Mouse (Mus musculus) kidney, embryonic 16.5 days (tissue): ENCODE results near the gene Mgat5b. TPM values are rescaled to one million over a fixed set of nuclear protein-coding genes. Genes with fewer than 3 reads are reported as not detected.
"Not testable (repeated sequence)": the region's sequence is repeated elsewhere in the genome, so short reads cannot be mapped to it uniquely, and the experiment has no call there.

Source experiments
- ATAC-seq: fragments of 200-750 bp; cut with Nextera tagmentation; 2 replicates; pipeline ENCODE4 v1.8.0; 2017; ENCODE audit warnings: moderate TSS enrichment; ENCODE audit not compliant: low FRiP score, low TSS enrichment
- H3K27ac ChIP-seq: fragments of 300-500 bp; sonication (generic); 2 replicates; pipeline ENCODE4 v1.5.1; 2014; ENCODE audit warnings: low read length
- H3K27me3 ChIP-seq: fragments of 300-500 bp; sonication (generic); 2 replicates; pipeline ENCODE4 v1.6.1; 2014; ENCODE audit warnings: low read length, control low read depth, mixed read lengths; ENCODE audit not compliant: insufficient read depth
- H3K36me3 ChIP-seq: fragments of 300-500 bp; sonication (generic); 2 replicates; pipeline ENCODE4 v1.6.1; 2014; ENCODE audit warnings: low read length, control low read depth, mixed read lengths; ENCODE audit not compliant: insufficient read depth
- H3K4me1 ChIP-seq: fragments of 300-500 bp; sonication (generic); 2 replicates; pipeline ENCODE4 v1.6.1; 2014; ENCODE audit warnings: low read length, control low read depth, mixed read lengths; ENCODE audit not compliant: insufficient read depth
- H3K4me2 ChIP-seq: fragments of 300-500 bp; sonication (generic); replicated peaks from 2 replicates; pipeline ENCODE4 v1.6.1; 2014; ENCODE audit warnings: low read depth, low read length
- H3K4me3 ChIP-seq: fragments of 300-500 bp; sonication (generic); 2 replicates; pipeline ENCODE4 v1.5.1; 2014; ENCODE audit warnings: mild to moderate bottlenecking, low read length
- H3K9ac ChIP-seq: fragments of 300-500 bp; sonication (generic); replicated peaks from 2 replicates; pipeline ENCODE4 v1.6.1; 2014; ENCODE audit warnings: low read length
- H3K9me3 ChIP-seq: fragments of 300-500 bp; sonication (generic); 2 replicates; pipeline ENCODE4 v1.6.1; 2016; ENCODE audit warnings: low read length, control low read depth
- WGBS: fragments of 180-500 bp; shearing (Covaris S2); extraction: QIAGEN DNeasy Blood & Tissue Kit; methylation state at CpG from one replicate; pipeline ENCODE4 v1.1.7; 2014; 5-methylcytosine and 5-hydroxymethylcytosine counted together
- polyA plus RNA-seq: library from polyadenylated mRNA; unstranded; fragments of >200 nt; fragmentation: Nextera tagmentation; extraction: Ambion mirVana; gene quantifications from 2 replicates; pipeline ENCODE4 v1.2.1, GENCODE M21; 2015

Gene Mgat5b
- polyA plus RNA-seq, 1 experiment from 2014 or later = 0.21 TPM

- ATAC-seq = peak; percentile 74
- Histone ChIP-seq H3K9me3 (no peaks in the 10 kb centered on the region), H3K9ac (peak overlapping the region; percentile 32), H3K4me3 (peak overlapping the region; percentile 36), H3K4me1 (peaks cover 8% of the 10 kb centered on the region), H3K27ac (no peak overlapping the region), H3K4me2 (peak overlapping the region; percentile 56), H3K27me3 (no peaks in the 10 kb centered on the region), H3K36me3 (no peaks in the 10 kb centered on the region)
- 2% methylated on average over 26 of the region's 28 CpGs for WGBS
Observed at GRCm38 (mm10) chr11:116885275-116886151, 33.1 kb upstream of the Mgat5b start.

DNA sequence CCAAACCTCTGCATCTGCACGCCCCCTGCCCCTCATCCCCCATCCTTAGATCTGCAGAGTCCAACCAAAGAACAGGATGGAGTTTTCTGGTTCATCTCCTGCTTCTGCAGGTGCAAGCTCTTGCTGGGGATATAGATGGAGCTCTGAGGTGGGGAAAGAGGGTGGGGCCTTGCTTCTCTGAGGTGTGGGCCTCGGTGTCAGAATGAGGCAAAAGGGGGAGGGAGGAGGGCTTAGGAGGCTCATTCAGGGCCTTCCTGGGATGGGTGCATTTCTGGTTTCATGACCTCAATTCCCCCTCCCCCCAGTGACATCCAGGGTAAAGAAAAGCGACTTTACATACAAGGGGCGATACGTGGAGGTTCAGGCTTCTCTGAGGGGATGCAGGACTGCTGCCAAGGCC lies 31.5 kb upstream of the Mgat5b start:
- WGBS = 72% methylated on average over 5 of the region's 5 CpGs
- no peak overlapping the region for H3K9ac ChIP-seq
- H3K9me3 ChIP-seq = no peaks in the 10 kb centered on the region
- no peaks in the 10 kb centered on the region for H3K27me3 ChIP-seq
- no peaks in the 10 kb centered on the region for H3K36me3 ChIP-seq
- peaks cover 8% of the 10 kb centered on the region for H3K4me1 ChIP-seq
- ATAC-seq = no peak
- no peak overlapping the region for H3K27ac ChIP-seq
- no peak overlapping the region for H3K4me2 ChIP-seq
- H3K4me3 ChIP-seq = no peak overlapping the region

DNA sequence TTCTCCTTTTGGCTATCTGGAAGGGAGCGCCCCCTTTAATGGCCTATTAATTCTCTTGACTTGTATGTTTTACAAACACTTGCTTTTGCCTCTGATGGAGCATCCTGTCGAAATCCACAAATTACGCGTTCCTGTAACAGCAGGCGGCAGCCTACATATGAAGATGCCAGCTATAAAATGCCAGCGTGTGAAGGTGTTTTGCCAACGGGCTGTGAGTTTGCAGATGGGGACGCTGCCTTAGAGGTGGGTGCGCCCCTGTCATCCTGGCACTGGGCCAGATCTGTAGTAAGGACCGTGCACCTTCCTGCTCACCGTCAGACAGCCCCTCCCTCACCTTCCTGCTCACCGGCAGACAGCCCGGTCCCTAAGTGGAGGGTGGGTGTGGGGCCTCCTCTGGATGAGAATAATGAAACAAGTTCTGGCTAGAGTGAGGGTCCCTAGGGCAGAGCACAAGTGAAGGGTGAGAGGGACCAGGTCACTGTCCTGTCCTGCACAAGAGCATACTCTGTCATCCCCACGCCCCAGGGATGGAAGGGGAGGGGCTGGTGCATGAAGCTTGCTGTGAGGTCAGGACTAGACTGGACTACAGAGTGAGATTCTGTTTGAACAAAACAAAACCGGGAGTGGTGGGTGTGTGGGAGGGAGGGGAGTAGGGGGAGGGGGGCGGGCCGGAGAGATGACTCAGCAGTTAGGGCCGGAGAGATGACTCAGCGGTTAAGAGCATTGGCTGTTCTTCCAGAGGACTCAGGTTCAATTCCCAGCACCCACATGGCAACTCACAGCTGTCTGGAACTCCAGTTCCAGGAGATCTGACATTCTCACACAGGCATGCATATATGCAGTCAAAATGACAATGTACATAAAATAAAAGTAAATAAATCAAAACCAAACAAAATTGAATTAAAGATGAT lies 24.9 kb upstream of the Mgat5b start:
- ATAC-seq = 0 out of 2 replicates have a peak, but pooled peaks have one; percentile 15

GRCm38 (mm10) chr11:116895402-116895801 lies 23.3 kb upstream of the Mgat5b start:
- WGBS = 83% methylated on average over 3 of the region's 3 CpGs
- Histone ChIP-seq H3K9ac (no peak overlapping the region), H3K27me3 (0 out of 2 replicates have a peak, but pooled peaks cover 2% of the 10 kb centered on the region), H3K4me1 (peaks cover 4% of the 10 kb centered on the region; the same call in 1 of the 2 replicates), H3K9me3 (no peaks in the 10 kb centered on the region), H3K4me2 (no peak overlapping the region), H3K4me3 (no peak overlapping the region), H3K36me3 (no peaks in the 10 kb centered on the region), H3K27ac (no peak overlapping the region)
- no peak for ATAC-seq

More for the DNA sequence above, 24.9 kb upstream of the Mgat5b start:
- Histone ChIP-seq H3K4me1 (peaks cover 4% of the 10 kb centered on the region; the same call in 1 of the 2 replicates), H3K4me3 (no peak overlapping the region), H3K27ac (no peak overlapping the region), H3K9ac (no peak overlapping the region), H3K27me3 (0 out of 2 replicates have a peak, but pooled peaks cover 2% of the 10 kb centered on the region), H3K9me3 (no peaks in the 10 kb centered on the region), H3K36me3 (no peaks in the 10 kb centered on the region), H3K4me2 (no peak overlapping the region)
- 45% methylated on average over 19 of the region's 19 CpGs for WGBS

GRCm38 (mm10) chr11:116899247-116899646 lies 19.4 kb upstream of the Mgat5b start:
- Histone ChIP-seq H3K36me3 (no peaks in the 10 kb centered on the region), H3K4me1 (no peaks in the 10 kb centered on the region), H3K9me3 (no peaks in the 10 kb centered on the region), H3K4me2 (no peak overlapping the region), H3K27me3 (0 out of 2 replicates have a peak, but pooled peaks cover 5% of the 10 kb centered on the region), H3K9ac (no peak overlapping the region), H3K4me3 (no peak overlapping the region), H3K27ac (no peak overlapping the region)
- ATAC-seq = no peak
- WGBS = 93% methylated on average over 12 of the region's 12 CpGs

DNA sequence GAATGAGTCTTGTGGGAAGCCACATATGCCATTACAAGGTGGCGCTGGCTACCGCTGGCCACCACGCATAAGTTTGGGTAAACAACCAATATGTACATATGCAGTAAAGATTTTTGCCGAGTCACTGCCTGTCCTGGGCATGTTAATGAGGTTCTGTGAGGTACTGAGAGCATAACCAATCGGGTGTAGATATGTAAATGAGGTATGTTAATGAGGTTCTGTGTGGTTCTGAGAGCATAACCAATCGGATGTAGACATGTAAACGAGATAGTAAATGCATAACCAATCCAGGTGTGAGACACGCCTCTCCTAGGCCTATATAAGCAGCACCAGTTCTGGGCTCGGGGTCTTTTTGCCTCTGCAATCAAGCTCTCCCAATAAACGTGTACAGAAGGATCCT lies 16.1 kb upstream of the Mgat5b start:
- not testable (repeated sequence) for H3K27ac ChIP-seq, ATAC-seq, H3K36me3 ChIP-seq, H3K9me3 ChIP-seq, H3K9ac ChIP-seq, H3K4me3 ChIP-seq, H3K4me1 ChIP-seq, H3K4me2 ChIP-seq
- peaks cover 17% of the 10 kb centered on the region; the same call in 1 of the 2 replicates for H3K27me3 ChIP-seq
- 91% methylated on average over 10 of the region's 10 CpGs for WGBS

DNA sequence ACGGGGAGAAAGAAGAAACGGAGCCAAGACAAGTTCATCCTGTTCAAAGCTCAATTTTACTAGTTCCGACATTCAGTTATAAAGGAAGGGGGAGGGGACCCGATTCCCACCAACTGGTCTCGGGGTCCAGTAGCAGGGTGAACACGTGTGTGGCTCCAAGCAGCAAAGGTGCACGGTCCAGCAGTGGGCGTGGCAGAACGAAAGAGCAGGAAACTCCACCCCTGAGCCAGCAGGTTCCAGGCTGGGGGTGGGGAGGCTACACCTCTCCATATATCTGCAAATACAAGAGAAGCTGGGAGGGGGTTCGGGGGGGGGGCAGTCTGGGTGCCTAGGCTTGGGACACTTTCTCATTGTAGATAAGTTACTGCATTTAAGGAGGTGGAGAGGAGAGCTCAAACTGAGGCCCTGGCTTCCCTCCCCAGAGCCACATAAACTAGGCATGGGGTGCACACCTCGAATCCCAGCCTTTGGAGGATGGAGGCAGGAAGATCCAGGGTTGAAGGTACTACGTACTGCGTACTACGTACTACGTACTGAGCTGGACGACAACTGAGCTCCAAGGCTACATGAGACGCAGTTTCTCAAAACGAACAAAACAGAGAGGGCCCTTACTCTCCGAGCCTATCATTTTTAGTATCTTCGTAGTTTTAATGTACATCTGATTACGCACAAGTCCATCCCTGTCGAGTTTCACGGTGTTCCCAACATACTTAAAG lies 12.8 kb upstream of the Mgat5b start:
- peak; percentile 31; the same call in 1 of the 2 replicates for ATAC-seq
- no peak overlapping the region for H3K27ac ChIP-seq
- under 1% methylated on average over 22 of the region's 23 CpGs for WGBS
- no peaks in the 10 kb centered on the region for H3K36me3 ChIP-seq
- H3K9ac ChIP-seq = peak overlapping the region; percentile 50; the same call in 1 of the 2 replicates
- peaks cover 16% of the 10 kb centered on the region; the same call in 1 of the 2 replicates for H3K27me3 ChIP-seq
- H3K4me2 ChIP-seq = peak overlapping the region; percentile 61
- peaks cover 4% of the 10 kb centered on the region; the same call in 1 of the 2 replicates for H3K4me1 ChIP-seq
- peak overlapping the region; percentile 34 for H3K4me3 ChIP-seq
- H3K9me3 ChIP-seq = no peaks in the 10 kb centered on the region

DNA sequence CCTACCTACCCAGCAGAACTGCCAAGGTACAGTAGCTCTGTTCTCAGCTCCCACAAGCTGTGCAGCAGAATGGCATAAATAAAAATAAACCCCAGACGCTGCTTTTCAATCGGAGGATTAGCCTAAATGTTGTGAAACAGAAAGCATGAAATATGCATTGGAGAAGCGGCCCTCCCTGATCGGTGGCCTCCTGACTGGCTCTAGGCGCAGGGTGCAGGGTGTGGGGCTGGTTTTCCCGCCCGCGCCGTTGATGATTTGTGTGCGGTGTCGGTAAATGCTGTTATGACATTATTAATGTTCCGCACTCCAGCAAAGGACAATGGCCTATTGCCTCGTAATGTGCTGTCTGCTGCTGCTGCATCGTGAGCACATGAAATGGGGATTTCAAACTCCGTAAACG lies 5.1 kb upstream of the Mgat5b start:
- 47% methylated on average over 16 of the region's 16 CpGs for WGBS
- Histone ChIP-seq H3K4me3 (no peak overlapping the region), H3K36me3 (no peaks in the 10 kb centered on the region), H3K4me2 (0 out of 2 replicates have a peak overlapping the region, but pooled peaks have one; percentile 10), H3K9ac (no peak overlapping the region), H3K27ac (no peak overlapping the region), H3K27me3 (peaks cover 23% of the 10 kb centered on the region), H3K9me3 (no peaks in the 10 kb centered on the region), H3K4me1 (peaks cover 8% of the 10 kb centered on the region; the same call in 1 of the 2 replicates)
- no peak for ATAC-seq

DNA sequence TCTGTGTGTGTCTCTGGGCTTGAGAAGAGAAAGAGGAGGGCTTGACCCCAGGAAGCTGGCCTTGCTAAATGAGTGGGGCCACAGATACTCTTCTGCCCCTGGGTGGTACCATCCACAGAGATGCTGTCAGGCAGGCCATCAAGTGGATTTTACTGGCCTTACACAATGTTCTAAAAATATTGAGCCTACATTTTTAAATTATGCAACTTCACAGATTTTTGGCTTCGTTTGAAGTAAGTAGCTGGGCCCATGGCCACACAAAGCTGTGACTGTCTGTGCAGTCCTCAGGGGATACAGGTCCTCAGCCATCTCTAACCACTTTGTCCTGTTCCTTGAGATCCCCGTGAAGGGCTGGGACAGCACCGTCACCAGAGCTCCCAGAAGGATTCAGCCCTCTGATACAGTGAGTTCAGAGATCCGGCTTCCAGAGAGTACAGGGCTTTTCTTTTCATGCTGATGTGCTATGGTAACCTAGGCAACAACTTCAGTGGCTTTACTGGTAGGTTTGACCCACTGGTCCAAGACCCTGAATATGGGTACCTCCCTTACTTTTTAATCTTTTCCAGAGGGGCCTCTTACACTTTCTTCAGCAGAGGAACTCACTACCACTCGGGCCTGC lies 4.3 kb upstream of the Mgat5b start:
- no peak overlapping the region for H3K4me3 ChIP-seq
- no peak overlapping the region for H3K9ac ChIP-seq
- peaks cover 30% of the 10 kb centered on the region for H3K27me3 ChIP-seq
- no peak overlapping the region for H3K4me2 ChIP-seq
- H3K4me1 ChIP-seq = peaks cover 14% of the 10 kb centered on the region
- no peaks in the 10 kb centered on the region for H3K36me3 ChIP-seq
- ATAC-seq = no peak
- no peaks in the 10 kb centered on the region for H3K9me3 ChIP-seq
- 73% methylated on average over 5 of the region's 5 CpGs for WGBS
- H3K27ac ChIP-seq = no peak overlapping the region
